Mouse (Mus musculus): ENCODE measurements around the gene Mis18bp1. TPM values are rescaled to one million over a fixed set of nuclear protein-coding genes. Genes with fewer than 3 reads are reported as not detected.

Mis18bp1 gene
- polyA plus RNA-seq, 1 experiment from 2014 or later: 42.1 TPM

Other genes starting within 250 kb of the Mis18bp1 start
- gene Klhl28, start 207.1 kb downstream of the Mis18bp1 start, polyA plus RNA-seq (2015; fragmentation: Nextera tagmentation; extraction: Ambion mirVana): 10.3 and 11.5 TPM in 2 replicates
- gene Togaram1, start 206.8 kb downstream of the Mis18bp1 start, polyA plus RNA-seq (2015; fragmentation: Nextera tagmentation; extraction: Ambion mirVana): 27.3 and 31.9 TPM in 2 replicates
- gene Prpf39, start 136.3 kb downstream of the Mis18bp1 start, polyA plus RNA-seq (2015; fragmentation: Nextera tagmentation; extraction: Ambion mirVana): 47.6 and 51.0 TPM in 2 replicates
- 229 and 327 TPM in 2 replicates for gene Fkbp3, start 98.6 kb downstream of the Mis18bp1 start, polyA plus RNA-seq (2015; fragmentation: Nextera tagmentation; extraction: Ambion mirVana)
- 4.3 and 4.4 TPM in 2 replicates for gene Fancm, start 97.0 kb downstream of the Mis18bp1 start, polyA plus RNA-seq (2015; fragmentation: Nextera tagmentation; extraction: Ambion mirVana)
- not detected in 2 replicates for gene Wdr20rt, start 52.9 kb upstream of the Mis18bp1 start, polyA plus RNA-seq (2015; fragmentation: Nextera tagmentation; extraction: Ambion mirVana)